Mouse (Mus musculus): ENCODE results near the gene Vmn2r85. TPM values are rescaled to one million over a fixed set of nuclear protein-coding genes. Genes with fewer than 3 reads are reported as not detected.
"Not testable (repeated sequence)": the region's sequence is repeated elsewhere in the genome, so short reads cannot be mapped to it uniquely, and the experiment has no call there.

Gene Vmn2r85
- polyA plus RNA-seq (2014; fragmentation: Nextera tagmentation; extraction: Ambion mirVana) = not detected in 2 replicates

DNA sequence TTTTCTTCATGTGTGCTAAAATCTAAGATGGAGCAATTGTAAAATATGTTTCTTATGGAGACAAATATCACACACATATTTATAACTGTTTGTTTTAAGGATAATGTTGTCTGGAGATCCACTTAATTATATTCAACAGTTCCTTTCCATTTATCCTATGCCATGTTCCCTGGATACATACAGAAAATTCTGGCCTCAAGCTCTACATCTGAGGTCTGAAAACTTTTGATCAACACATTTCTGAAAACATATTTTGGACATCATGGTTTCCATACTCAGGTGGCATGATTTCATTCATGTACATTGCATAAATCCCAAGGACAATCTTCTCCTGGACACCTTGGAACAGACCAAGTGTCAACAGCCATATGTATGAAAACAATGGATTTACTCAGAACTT lies at the start of gene Vmn2r85:
TSS of gene Vmn2r85 (minus strand) at position 101 of the 400 bp plus-strand sequence.
- H3K9ac ChIP-seq (ENCODE audit: low read depth, low read length); H3K27me3 ChIP-seq (ENCODE audit: control insufficient read depth, insufficient read depth, low read length); H3K4me2 ChIP-seq (replicated peaks; ENCODE audit: low read depth, low read length); H3K4me3 ChIP-seq (ENCODE audit: low read depth, low read length); H3K36me3 ChIP-seq (ENCODE audit: control insufficient read depth, insufficient read depth, low read length); DNase-seq (ENCODE audit: low spot score); ATAC-seq (ENCODE audit: low FRiP score); H3K4me1 ChIP-seq (replicated peaks; ENCODE audit: control insufficient read depth, insufficient read depth, low read length); H3K27ac ChIP-seq (ENCODE audit: low read depth, low read length); H3K9me3 ChIP-seq (ENCODE audit: control insufficient read depth, low read length): not testable (repeated sequence)

DNA sequence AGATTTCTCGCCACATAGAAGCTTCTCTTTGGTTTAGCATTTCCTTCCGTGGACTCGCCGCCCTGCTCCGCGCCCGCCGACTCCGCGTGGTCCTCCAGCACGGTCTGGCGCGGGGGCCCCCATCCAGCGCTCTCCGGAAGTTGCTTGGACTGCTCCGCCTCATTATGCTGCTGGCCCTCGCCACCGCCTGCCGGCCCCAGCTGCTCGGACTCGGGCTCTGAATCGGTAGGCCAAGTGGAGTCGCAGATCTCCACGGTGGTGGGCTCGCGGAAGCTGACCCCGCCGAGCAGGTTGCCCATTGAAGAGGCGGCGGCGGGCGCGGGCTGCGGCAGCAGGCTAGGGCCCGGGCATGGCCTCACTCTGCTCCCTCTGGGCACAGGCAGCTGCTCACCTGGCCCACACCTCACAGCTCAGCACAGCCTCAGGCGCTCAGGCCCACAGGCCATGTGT lies 40.8 kb upstream of the Vmn2r85 start:
- Histone ChIP-seq H3K27ac (ENCODE audit: low read depth, low read length) (no peak overlapping the region), H3K4me3 (ENCODE audit: low read depth, low read length) (peak overlapping the region; percentile 40), H3K4me1 (replicated peaks; ENCODE audit: control insufficient read depth, insufficient read depth, low read length) (no peaks in the 10 kb centered on the region), H3K4me2 (replicated peaks; ENCODE audit: low read depth, low read length) (peak overlapping the region; percentile 67), H3K27me3 (ENCODE audit: control insufficient read depth, insufficient read depth, low read length) (no peaks in the 10 kb centered on the region), H3K9ac (ENCODE audit: low read depth, low read length) (peak overlapping the region; percentile 60), H3K9me3 (ENCODE audit: control insufficient read depth, low read length) (no peaks in the 10 kb centered on the region), H3K36me3 (ENCODE audit: control insufficient read depth, insufficient read depth, low read length) (no peaks in the 10 kb centered on the region)
- peak; percentile 98 for ATAC-seq (ENCODE audit: low FRiP score)
- peak; percentile 77 for DNase-seq (ENCODE audit: low spot score)
- WGBS = 3% methylated on average over 36 of the region's 36 CpGs

DNA sequence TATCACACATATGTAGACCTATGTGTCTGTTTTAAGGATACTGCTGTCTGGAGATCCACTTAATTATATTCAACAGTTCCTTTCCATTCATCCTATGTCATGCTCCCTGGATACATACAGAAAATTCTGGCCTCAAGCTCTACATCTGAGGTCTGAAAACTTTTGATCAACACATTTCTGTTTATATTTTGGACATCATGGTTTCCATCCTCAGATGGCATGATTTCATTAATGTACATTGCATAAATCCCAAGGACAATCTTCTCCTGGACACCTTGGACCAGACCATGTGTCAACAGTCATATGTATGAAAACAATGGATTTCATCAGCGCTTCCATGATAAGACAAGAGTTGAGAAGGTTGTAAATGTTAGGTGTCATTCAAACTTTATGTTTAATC lies 26.4 kb upstream of the Vmn2r85 start, which contains the start of gene Vmn2r86:
TSS of gene Vmn2r86 (minus strand) at position 101 of the 400 bp plus-strand sequence.
- ATAC-seq (ENCODE audit: low FRiP score); H3K9me3 ChIP-seq (ENCODE audit: control insufficient read depth, low read length); DNase-seq (ENCODE audit: low spot score); H3K27ac ChIP-seq (ENCODE audit: low read depth, low read length); H3K4me3 ChIP-seq (ENCODE audit: low read depth, low read length); H3K4me1 ChIP-seq (replicated peaks; ENCODE audit: control insufficient read depth, insufficient read depth, low read length); H3K4me2 ChIP-seq (replicated peaks; ENCODE audit: low read depth, low read length); H3K9ac ChIP-seq (ENCODE audit: low read depth, low read length); H3K27me3 ChIP-seq (ENCODE audit: control insufficient read depth, insufficient read depth, low read length); H3K36me3 ChIP-seq (ENCODE audit: control insufficient read depth, insufficient read depth, low read length): not testable (repeated sequence)
- WGBS = 85% methylated on average over 1 of the region's 1 CpGs

DNA sequence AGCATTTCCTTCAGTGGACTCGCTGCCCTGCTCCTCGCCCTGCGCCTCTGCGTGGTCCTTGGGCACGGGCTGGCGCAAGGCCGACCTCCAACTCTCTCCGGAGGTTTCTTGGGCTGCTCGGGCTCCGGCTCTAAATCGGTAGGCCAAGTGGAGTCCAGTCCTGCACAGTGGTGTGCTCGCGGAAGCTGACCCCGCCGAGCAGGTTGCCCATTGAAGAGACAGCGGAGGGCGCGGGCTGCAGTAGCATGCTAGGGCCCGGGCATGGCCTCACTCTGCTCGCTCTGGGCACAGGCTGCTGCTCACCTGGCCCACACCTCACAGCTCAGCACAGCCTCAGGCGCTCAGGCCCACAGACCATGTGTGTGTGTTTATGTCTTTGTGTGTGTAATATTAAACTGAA lies 15.3 kb upstream of the Vmn2r85 start:
- Histone ChIP-seq H3K36me3 (ENCODE audit: control insufficient read depth, insufficient read depth, low read length) (no peaks in the 10 kb centered on the region), H3K4me1 (replicated peaks; ENCODE audit: control insufficient read depth, insufficient read depth, low read length) (no peaks in the 10 kb centered on the region), H3K27ac (ENCODE audit: low read depth, low read length) (no peak overlapping the region), H3K27me3 (ENCODE audit: control insufficient read depth, insufficient read depth, low read length) (no peaks in the 10 kb centered on the region), H3K9ac (ENCODE audit: low read depth, low read length) (no peak overlapping the region), H3K9me3 (ENCODE audit: control insufficient read depth, low read length) (no peaks in the 10 kb centered on the region), H3K4me3 (ENCODE audit: low read depth, low read length) (no peak overlapping the region), H3K4me2 (replicated peaks; ENCODE audit: low read depth, low read length) (no peak overlapping the region)
- WGBS = 92% methylated on average over 21 of the region's 21 CpGs
- no peak for DNase-seq (ENCODE audit: low spot score)
- peak; percentile 35; the same call in 1 of the 2 replicates for ATAC-seq (ENCODE audit: low FRiP score)

DNA sequence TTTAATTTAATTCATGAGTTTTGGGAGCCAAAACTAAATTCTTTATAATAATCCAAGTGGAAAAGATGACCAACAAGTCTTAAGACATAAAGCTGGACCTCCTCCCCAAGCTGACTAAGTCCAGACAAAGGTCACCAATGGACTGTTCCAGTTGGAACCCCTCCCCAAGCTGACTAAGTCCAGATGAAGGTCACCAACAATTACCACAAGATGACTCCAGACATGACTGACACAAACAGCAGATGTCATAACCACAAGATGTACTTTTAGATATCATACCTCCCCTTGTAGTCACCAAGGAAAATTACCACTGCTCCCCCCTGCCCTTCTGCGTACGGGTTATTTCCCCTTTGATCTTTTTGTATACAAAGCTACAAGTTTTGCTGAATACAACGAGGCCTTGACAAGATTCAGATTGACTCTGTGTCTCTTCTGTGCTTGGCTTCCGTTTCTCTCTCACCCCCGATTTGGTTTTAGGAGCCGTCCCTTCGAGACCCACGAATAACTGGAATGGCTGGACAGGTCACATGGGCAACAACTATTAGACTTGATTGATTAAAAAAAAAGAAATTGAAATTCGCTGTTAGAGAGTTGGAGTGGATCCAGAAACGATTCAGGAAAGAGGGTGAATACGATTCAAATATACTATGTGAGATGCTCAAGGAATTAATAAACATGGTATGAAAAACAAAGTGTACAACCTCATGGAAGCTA lies 4.8 kb upstream of the Vmn2r85 start:
- 89% methylated on average over 11 of the region's 11 CpGs for WGBS
- H3K27ac ChIP-seq (ENCODE audit: low read depth, low read length); H3K27me3 ChIP-seq (ENCODE audit: control insufficient read depth, insufficient read depth, low read length); ATAC-seq (ENCODE audit: low FRiP score); H3K4me1 ChIP-seq (replicated peaks; ENCODE audit: control insufficient read depth, insufficient read depth, low read length); H3K9me3 ChIP-seq (ENCODE audit: control insufficient read depth, low read length); H3K4me3 ChIP-seq (ENCODE audit: low read depth, low read length); DNase-seq (ENCODE audit: low spot score); H3K36me3 ChIP-seq (ENCODE audit: control insufficient read depth, insufficient read depth, low read length); H3K9ac ChIP-seq (ENCODE audit: low read depth, low read length); H3K4me2 ChIP-seq (replicated peaks; ENCODE audit: low read depth, low read length): not testable (repeated sequence)

DNA sequence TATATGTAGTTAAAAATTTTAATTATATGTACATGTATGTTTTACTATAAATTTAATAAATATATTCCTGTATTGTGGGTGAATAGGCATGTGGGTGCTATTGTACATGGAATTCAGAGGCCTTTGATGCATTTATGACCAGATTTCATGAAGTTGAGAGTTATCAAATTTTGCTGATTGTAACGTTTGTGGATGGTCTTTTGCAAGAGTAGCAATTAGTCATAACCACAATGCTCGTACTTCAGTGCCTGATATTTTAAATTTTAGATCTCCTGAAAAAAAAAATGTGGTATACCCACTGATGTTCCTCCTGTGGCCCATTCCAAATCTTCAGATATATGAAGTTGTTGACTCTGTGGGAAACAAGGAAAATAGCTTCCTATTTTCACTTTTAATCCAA lies 7.1 kb downstream of the Vmn2r85 start:
- not testable (repeated sequence) for H3K9ac ChIP-seq (ENCODE audit: low read depth, low read length); H3K4me3 ChIP-seq (ENCODE audit: low read depth, low read length); H3K4me2 ChIP-seq (replicated peaks; ENCODE audit: low read depth, low read length); ATAC-seq (ENCODE audit: low FRiP score); H3K27ac ChIP-seq (ENCODE audit: low read depth, low read length); H3K27me3 ChIP-seq (ENCODE audit: control insufficient read depth, insufficient read depth, low read length); H3K4me1 ChIP-seq (replicated peaks; ENCODE audit: control insufficient read depth, insufficient read depth, low read length); H3K9me3 ChIP-seq (ENCODE audit: control insufficient read depth, low read length); H3K36me3 ChIP-seq (ENCODE audit: control insufficient read depth, insufficient read depth, low read length); DNase-seq (ENCODE audit: low spot score)
- WGBS = 82% methylated on average over 2 of the region's 2 CpGs

DNA sequence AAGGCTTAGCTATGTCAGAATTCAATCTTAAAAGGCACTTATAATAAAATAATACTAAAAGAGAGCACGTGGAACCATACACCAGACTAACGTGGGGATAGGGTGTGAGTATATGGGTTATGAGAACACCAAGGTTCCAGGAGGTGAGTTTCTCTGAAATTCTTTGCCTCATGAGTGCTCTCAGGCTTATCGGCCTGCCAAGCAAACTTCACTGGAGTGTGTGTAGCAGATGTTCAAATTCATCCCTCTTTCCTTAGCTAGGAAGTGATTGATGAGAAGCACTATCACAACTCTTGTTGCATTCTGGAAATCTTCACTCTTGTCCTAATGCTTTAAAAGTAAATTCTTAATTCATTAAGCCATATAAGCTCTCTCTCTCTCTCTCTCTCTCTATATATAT lies 9.1 kb downstream of the Vmn2r85 start:
- Histone ChIP-seq H3K36me3 (ENCODE audit: control insufficient read depth, insufficient read depth, low read length) (no peaks in the 10 kb centered on the region), H3K27ac (ENCODE audit: low read depth, low read length) (no peak overlapping the region), H3K4me3 (ENCODE audit: low read depth, low read length) (no peak overlapping the region), H3K4me2 (replicated peaks; ENCODE audit: low read depth, low read length) (no peak overlapping the region), H3K9ac (ENCODE audit: low read depth, low read length) (no peak overlapping the region), H3K9me3 (ENCODE audit: control insufficient read depth, low read length) (no peaks in the 10 kb centered on the region), H3K27me3 (ENCODE audit: control insufficient read depth, insufficient read depth, low read length) (no peaks in the 10 kb centered on the region), H3K4me1 (replicated peaks; ENCODE audit: control insufficient read depth, insufficient read depth, low read length) (no peaks in the 10 kb centered on the region)
- no peak for DNase-seq (ENCODE audit: low spot score)
- WGBS = 77% methylated on average over 3 of the region's 3 CpGs
- no peak for ATAC-seq (ENCODE audit: low FRiP score)

DNA sequence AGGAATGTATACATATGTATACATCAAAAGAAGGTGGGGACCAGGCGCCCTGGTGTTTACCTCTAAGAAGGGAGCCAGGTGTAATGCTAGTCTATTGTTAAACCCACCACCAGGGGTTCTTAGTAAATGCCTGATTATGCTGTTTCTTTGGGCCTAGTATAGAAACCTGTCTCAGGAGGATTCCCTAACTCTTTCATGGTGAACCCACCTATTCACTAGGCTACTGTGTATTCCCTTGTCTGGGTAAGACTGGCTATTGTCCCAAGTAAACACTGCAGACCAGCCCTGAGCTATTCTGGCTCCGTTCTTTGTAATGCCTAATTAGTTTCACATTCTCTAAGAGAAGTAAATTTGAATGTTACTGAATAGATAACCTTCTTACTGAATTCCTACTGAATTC lies 9.5 kb downstream of the Vmn2r85 start:
- ATAC-seq (ENCODE audit: low FRiP score); H3K4me1 ChIP-seq (replicated peaks; ENCODE audit: control insufficient read depth, insufficient read depth, low read length); H3K9ac ChIP-seq (ENCODE audit: low read depth, low read length); H3K4me3 ChIP-seq (ENCODE audit: low read depth, low read length); DNase-seq (ENCODE audit: low spot score); H3K27me3 ChIP-seq (ENCODE audit: control insufficient read depth, insufficient read depth, low read length); H3K36me3 ChIP-seq (ENCODE audit: control insufficient read depth, insufficient read depth, low read length); H3K4me2 ChIP-seq (replicated peaks; ENCODE audit: low read depth, low read length); H3K27ac ChIP-seq (ENCODE audit: low read depth, low read length); H3K9me3 ChIP-seq (ENCODE audit: control insufficient read depth, low read length): not testable (repeated sequence)
- 63% methylated on average over 2 of the region's 2 CpGs for WGBS

DNA sequence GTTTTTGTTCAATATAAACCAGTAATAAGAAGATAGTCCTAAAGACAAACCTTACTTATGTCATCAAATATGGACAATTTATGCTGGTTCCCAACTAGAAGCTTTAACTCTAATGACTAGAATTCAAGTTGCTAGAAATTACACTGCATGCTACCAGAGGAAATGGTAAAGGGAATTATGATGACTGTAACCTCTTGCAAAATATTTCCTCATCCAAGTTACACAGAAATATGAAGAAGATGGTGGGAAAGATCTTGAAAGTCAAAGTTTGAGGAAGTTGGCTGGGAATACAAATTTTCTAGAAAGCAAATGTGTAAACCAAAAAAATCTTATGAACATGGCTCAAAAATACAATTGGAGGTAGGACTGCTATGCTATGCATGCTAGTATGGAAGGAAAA lies 13.2 kb downstream of the Vmn2r85 start:
- H3K4me2 ChIP-seq (replicated peaks; ENCODE audit: low read depth, low read length); H3K9ac ChIP-seq (ENCODE audit: low read depth, low read length); H3K27ac ChIP-seq (ENCODE audit: low read depth, low read length); H3K4me3 ChIP-seq (ENCODE audit: low read depth, low read length); H3K36me3 ChIP-seq (ENCODE audit: control insufficient read depth, insufficient read depth, low read length); H3K4me1 ChIP-seq (replicated peaks; ENCODE audit: control insufficient read depth, insufficient read depth, low read length); H3K9me3 ChIP-seq (ENCODE audit: control insufficient read depth, low read length); ATAC-seq (ENCODE audit: low FRiP score); H3K27me3 ChIP-seq (ENCODE audit: control insufficient read depth, insufficient read depth, low read length); DNase-seq (ENCODE audit: low spot score): not testable (repeated sequence)
